In the genomic region with DNA sequence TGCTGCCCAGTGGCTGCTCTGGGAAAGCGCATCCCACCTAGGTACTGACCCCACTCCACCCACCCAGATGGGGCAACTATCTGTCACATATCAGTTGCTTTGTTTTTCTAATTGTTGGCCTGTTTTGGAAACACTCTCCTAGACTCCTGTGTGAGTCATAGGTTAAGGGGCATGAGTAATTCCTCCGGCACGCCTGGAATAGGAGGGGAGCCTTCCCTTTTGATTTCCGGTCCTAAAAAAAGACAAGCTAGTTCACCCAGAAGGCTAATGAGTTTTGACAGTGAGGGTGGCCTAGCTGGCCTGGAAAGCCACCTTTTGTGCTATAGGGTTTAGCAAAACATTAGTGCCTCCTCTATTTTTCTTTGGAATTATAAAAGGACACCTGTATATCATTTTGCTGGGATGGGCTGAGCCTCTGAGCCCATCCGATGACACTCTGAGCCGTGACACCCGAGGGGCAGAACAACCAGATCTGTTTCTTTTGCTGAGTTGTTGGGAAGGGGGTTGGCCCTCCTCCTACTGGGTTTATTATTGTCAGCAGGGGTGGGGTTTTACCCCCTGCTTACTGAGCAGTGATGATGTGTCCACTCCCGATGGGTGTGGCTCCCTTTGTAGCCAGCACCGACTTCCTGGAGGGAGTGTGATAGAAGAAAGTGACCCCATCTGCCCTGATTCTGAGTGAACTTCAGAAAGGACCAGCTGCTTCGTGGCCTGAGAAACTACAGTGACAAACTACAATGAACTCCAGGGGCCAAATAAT, we compare ENCODE assay signal across 12 mouse cellular contexts. TPM values are rescaled to one million over a fixed set of nuclear protein-coding genes. Genes with fewer than 3 reads are reported as not detected.
DNase-seq lines count a peak whose midpoint lies in the region; ATAC-seq and TF ChIP-seq lines count a peak whose summit lies in the region.
"Had no signal": no experiment of that assay in that cellular context is flagged by ENCODE, and none has a peak within 500 bp of the region (broad histone marks: within the 10 kb centered on the region; RNA-seq: fewer than 3 reads in every experiment).

No protein-coding gene starts in this region.

- ATAC-seq in stomach, postnatal 0 days (ENCODE audit: low FRiP score, low TSS enrichment), result peak; percentile 58
- ATAC-seq in midbrain, embryonic 14.5 days (ENCODE audit: low FRiP score, low TSS enrichment), result no peak

- H3K36me3 ChIP-seq in stomach, postnatal 0 days (ENCODE audit: control insufficient read depth, insufficient read depth, low read length), result no peaks in the 10 kb centered on the region
- H3K36me3 ChIP-seq in midbrain, embryonic 14.5 days (ENCODE audit: control insufficient read depth, insufficient read depth, low read length), result no peaks in the 10 kb centered on the region
- H3K36me3 ChIP-seq: midbrain, embryonic 12.5 days; stomach, embryonic 15.5 days had no signal

- no peaks in the 10 kb centered on the region for H3K9me3 ChIP-seq in stomach, postnatal 0 days (ENCODE audit: control insufficient read depth, low read length)
- no peaks in the 10 kb centered on the region for H3K9me3 ChIP-seq in midbrain, embryonic 14.5 days (ENCODE audit: control insufficient read depth, low read length)
- H3K9me3 ChIP-seq: midbrain, embryonic 12.5 days; stomach, embryonic 15.5 days had no signal

- TF ChIP-seq EP300 in stomach, postnatal 0 days (optimal IDR thresholded peaks at IDR 0.05), result no peak

- TF ChIP-seq CTCF in stomach, postnatal 0 days (IDR thresholded peaks at IDR 0.05; ENCODE audit: low read depth), result no peak

- 52% methylated on average over 10 of the region's 10 CpGs for WGBS in stomach, postnatal 0 days
- 74% methylated on average over 10 of the region's 10 CpGs for WGBS in midbrain, embryonic 14.5 days

- intact Hi-C loops in heart, postnatal 25 days (cut with DNase I), result no loop called here

- no peaks in the 10 kb centered on the region for H3K27me3 ChIP-seq in stomach, postnatal 0 days (ENCODE audit: control insufficient read depth, insufficient read depth, low read length)
- no peaks in the 10 kb centered on the region for H3K27me3 ChIP-seq in midbrain, embryonic 14.5 days (ENCODE audit: control insufficient read depth, insufficient read depth, low read length)
- H3K27me3 ChIP-seq: midbrain, embryonic 12.5 days; stomach, embryonic 15.5 days had no signal

- H3K9ac ChIP-seq in stomach, postnatal 0 days (ENCODE audit: low read length), result no peak overlapping the region
- no peak overlapping the region for H3K9ac ChIP-seq in midbrain, embryonic 14.5 days (replicated peaks; ENCODE audit: low read length)
- H3K9ac ChIP-seq: midbrain, embryonic 12.5 days; stomach, embryonic 15.5 days had no signal

- H3K4me2 ChIP-seq in stomach, postnatal 0 days (replicated peaks; ENCODE audit: low read depth), result no peak overlapping the region
- H3K4me2 ChIP-seq in midbrain, embryonic 14.5 days (ENCODE audit: low read length), result no peak overlapping the region
- H3K4me2 ChIP-seq: midbrain, embryonic 12.5 days; stomach, embryonic 15.5 days had no signal

- H3K4me3 ChIP-seq in stomach, postnatal 0 days (ENCODE audit: low read depth, low read length), result no peak overlapping the region
- no peak overlapping the region for H3K4me3 ChIP-seq in midbrain, embryonic 14.5 days (replicated peaks; ENCODE audit: low read depth, low read length)
- H3K4me3 ChIP-seq: midbrain, embryonic 12.5 days; stomach, embryonic 15.5 days had no signal

- peak overlapping the region; percentile 20; the same call in 1 of the 2 replicates for H3K27ac ChIP-seq in stomach, postnatal 0 days (replicated peaks)
- no peak overlapping the region for H3K27ac ChIP-seq in midbrain, embryonic 14.5 days (replicated peaks; ENCODE audit: low read depth, low read length)
- H3K27ac ChIP-seq: midbrain, embryonic 12.5 days; stomach, embryonic 15.5 days had no signal

- no peaks in the 10 kb centered on the region for H3K4me1 ChIP-seq in stomach, postnatal 0 days (replicated peaks; ENCODE audit: control insufficient read depth, insufficient read depth)
- no peaks in the 10 kb centered on the region for H3K4me1 ChIP-seq in midbrain, embryonic 14.5 days (ENCODE audit: control insufficient read depth, insufficient read depth, low read length)
- H3K4me1 ChIP-seq: stomach, embryonic 15.5 days had no signal

- DNase-seq in urinary bladder, postnatal 14 days (ENCODE audit: low spot score), result peak; percentile 44
- no peak for DNase-seq in urinary bladder, adult 2 months (ENCODE audit: low spot score)
- peak; percentile 55 for DNase-seq in adrenal gland, adult 8-10 months
- peak; percentile 53 for DNase-seq in heart, postnatal 25 days (ENCODE audit: low spot score)
- peak; percentile 48 for DNase-seq in stomach, postnatal 0 days (ENCODE audit: low spot score)
- DNase-seq in midbrain, embryonic 14.5 days, result no peak
- no peak for DNase-seq in right cerebral cortex, postnatal 14 days
- DNase-seq in left cerebral cortex, adult 18-20 months (ENCODE audit: low spot score in 2 of 2), result no peak
- DNase-seq: cerebellum, postnatal 14 days; liver had no signal

RNA-seq across cellular contexts. Expression of gene Arntl, which starts 21.0 kb away (rescaled TPM):
- 2.7 and 3.1 TPM in 2 replicates for polyA plus RNA-seq in urinary bladder, adult 2 months (2012; rRNA removed)
- 10 to 100 TPM in 3 of 4 experiments, 1 to 10 TPM in 1; 9.9 to 16.1 (median 11.2) TPM for total RNA-seq in adrenal gland, adult 8-10 months (2022)
- 10 to 100 TPM in 1 of 2 experiments, 1 to 10 TPM in 1; 3.4 to 23.9 TPM for total RNA-seq in heart, postnatal 25 days (2021)
- polyA plus RNA-seq in stomach, postnatal 0 days (2015; fragmentation: Nextera tagmentation; extraction: Ambion mirVana), result 6.6 and 7.3 TPM in 2 replicates
- polyA plus RNA-seq in midbrain, embryonic 14.5 days (2014; fragmentation: Nextera tagmentation; extraction: Ambion mirVana), result 16.1 TPM in 2 replicates
- total RNA-seq in left cerebral cortex, adult 18-20 months (2021), result 10 to 100 TPM; 47.4 to 54.1 TPM

Comparison
In these comparisons a context has a peak if more than half of its experiments do, and no peak if none do; other contexts are left out.
1. DNase-seq: peak in urinary bladder, postnatal 14 days (single experiment), adrenal gland, adult 8-10 months (single experiment), heart, postnatal 25 days (single experiment) and stomach, postnatal 0 days (single experiment); none in urinary bladder, adult 2 months (single experiment), midbrain, embryonic 14.5 days (single experiment), right cerebral cortex, postnatal 14 days (single experiment) and left cerebral cortex, adult 18-20 months (0 of 2).